Mouse (Mus musculus): Measurements from ENCODE around the gene Pdp2.
A peak's percentile ranks its signal among the peaks of the same experiment; 100 is the strongest.
"Not testable (repeated sequence)": the region's sequence is repeated elsewhere in the genome, so short reads cannot be mapped to it uniquely, and the experiment has no call there.

Pdp2 gene

DNA sequence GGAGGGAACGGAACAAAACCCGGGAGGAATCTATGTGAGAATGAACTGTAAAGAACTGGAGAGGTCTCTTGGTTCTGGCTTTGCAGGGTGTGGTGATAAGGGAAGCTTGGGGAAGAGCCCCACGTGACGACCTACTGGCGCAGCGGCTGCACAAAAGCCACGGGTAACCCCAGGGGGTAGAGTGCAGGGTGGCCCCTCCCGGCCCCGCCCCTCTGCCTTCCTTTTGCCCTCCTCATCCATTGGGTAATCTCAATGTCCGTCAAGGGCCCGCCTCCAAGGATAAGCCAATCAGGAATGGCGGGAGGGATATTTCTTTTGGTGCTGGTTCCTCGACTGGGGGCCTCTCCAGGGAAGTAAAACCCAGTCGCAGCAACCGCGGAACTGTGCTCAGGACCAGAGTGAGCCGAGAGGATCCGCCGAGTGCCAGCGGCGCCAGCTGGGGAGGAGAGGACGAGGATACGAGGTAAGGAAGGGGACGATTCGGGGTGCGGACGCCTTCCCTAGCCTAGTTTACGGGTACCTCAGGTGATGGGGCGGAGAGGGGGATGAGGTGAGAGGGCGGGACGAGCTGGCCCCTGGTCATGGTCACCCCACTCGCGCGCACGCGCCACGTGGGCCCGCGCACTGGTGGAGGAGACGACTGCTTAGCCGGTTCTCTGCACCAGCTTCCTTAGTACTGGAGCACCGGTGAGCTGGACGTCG lies at the start of gene Pdp2:
Gene Pdp2 (plus strand): TSS at position 319 of the 702 bp plus-strand sequence.
- peak; percentile 86 to 89 for DNase-seq (ENCODE audit: low spot score in 2 of 2)

DNA sequence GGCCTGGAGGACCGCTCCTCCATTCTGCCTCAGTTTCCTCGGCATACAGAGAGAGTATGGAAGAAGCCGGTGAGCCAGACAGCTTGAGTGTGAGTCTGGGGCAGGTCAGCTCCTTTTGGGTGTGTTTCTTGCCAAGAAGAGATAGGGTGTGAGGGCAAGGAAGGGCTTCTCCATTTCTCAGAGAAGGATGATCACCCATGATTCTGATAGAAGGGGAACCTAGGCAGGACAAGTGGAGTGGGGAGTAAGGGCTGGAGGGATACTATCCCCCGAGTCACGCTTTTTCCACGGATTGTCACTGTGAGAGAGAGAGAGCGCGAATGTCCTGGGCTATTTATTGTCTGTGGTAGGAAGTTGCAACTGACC lies 49.8 kb upstream of the Pdp2 start:
- DNase-seq (ENCODE audit: low spot score in 2 of 2), result no peak

DNA sequence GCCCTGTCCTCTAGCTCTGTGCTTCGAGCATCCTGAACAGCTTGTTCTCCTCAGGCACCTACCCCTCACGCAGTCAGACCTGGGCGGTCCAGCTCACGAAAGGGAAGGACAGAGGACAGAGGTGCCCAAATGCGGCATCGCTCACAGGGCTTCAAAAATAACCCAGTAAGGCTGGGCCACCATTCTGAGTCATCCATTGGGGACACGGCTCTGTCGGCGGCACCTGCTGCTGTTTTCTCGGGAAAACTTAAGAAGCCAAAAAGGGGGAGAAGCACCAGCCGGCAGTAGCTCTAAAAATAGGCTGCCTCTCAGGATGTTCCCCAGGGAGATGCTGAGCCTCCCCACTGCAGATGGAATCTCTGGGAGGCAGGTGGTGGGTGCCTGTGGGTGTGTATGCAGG lies 49.1 kb upstream of the Pdp2 start:
- DNase-seq (ENCODE audit: low spot score in 2 of 2), result no peak

DNA sequence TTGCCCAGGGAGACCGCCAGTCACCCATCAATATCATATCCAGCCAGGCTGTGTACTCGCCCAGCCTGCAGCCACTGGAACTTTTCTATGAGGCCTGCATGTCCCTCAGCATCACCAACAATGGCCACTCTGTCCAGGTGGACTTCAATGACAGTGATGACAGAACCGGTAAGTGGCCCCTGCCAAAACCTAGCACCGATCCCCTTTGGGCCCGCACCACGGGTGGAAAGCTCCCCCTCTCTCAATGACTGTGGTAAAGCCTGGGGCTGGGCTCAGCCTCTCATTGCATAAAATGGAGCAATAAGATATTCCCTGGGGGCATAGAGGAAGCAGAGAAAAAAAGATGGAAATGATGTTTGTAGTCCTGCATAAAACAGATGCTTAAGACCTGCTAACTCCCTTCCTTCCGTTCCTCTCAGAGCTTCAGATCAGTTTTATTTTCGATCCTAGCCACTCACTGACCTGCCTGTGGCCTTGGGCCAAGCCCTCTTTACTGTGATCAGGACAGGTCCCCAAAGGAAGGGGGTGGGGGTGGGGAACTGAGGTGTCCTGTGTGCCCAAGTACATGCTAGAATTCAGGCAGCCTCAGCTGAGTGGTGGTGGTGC lies 47.7 kb upstream of the Pdp2 start:
- DNase-seq (ENCODE audit: low spot score in 2 of 2), result no peak

DNA sequence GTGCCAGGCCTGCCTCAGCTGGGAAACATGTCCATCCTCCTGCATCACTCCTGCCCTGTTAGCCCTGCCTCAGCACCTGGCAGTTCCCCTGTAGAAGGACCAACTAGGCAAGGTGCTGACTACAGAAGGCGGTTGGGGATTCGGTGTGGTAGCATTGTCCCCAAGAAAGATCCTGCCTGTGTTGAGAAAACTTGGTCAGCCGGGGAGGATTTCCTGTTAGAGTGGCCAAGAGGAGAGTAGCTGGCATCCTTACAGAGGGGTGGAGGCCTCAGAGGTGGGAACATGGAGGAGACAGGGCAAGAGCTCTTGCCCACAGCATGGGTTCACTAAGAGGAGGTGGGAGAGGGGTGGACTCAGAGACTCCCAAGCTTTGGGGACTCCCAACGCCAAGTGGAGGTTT lies 36.1 kb upstream of the Pdp2 start:
- no peak for DNase-seq (ENCODE audit: low spot score in 2 of 2)

DNA sequence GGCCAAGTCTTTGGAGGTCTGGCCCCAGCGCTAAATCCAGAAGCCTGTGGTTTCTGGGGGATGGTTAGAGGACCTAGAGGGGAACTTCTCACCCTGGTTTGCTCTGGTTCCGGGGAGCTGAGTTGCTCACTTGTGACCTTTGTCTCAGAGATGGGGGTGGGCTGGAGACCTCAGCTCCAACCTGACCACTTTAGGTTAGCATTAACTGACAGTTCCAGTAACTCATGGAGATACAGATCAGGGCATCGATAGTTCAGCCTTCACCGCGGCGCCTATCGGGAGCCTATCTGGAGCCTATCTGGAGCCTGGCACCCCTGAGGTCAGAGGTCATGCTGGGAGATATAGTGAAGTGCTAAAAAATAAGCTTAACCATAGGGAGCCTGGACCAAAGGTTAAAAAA lies 34.0 kb upstream of the Pdp2 start:
- no peak for DNase-seq (ENCODE audit: low spot score in 2 of 2)

DNA sequence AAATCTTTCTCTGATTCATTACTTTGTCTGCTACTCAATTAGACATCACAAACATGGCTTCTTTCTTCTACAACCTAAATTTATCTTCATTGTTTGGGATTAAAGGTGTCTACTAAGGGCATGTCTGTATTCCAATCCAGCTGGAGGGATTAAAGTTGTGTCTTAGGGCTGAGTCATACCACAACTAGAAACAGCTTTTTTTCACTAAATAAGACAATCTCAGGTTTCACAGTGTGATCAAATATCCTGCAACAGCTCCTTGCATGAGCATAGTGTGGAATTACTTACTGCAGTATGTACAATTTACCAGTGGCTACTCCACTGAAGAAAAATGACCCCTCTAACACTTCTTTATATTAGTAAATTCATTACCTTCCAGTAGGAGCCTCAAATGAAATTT lies 30.5 kb upstream of the Pdp2 start:
- DNase-seq (ENCODE audit: low spot score in 2 of 2), result no peak

DNA sequence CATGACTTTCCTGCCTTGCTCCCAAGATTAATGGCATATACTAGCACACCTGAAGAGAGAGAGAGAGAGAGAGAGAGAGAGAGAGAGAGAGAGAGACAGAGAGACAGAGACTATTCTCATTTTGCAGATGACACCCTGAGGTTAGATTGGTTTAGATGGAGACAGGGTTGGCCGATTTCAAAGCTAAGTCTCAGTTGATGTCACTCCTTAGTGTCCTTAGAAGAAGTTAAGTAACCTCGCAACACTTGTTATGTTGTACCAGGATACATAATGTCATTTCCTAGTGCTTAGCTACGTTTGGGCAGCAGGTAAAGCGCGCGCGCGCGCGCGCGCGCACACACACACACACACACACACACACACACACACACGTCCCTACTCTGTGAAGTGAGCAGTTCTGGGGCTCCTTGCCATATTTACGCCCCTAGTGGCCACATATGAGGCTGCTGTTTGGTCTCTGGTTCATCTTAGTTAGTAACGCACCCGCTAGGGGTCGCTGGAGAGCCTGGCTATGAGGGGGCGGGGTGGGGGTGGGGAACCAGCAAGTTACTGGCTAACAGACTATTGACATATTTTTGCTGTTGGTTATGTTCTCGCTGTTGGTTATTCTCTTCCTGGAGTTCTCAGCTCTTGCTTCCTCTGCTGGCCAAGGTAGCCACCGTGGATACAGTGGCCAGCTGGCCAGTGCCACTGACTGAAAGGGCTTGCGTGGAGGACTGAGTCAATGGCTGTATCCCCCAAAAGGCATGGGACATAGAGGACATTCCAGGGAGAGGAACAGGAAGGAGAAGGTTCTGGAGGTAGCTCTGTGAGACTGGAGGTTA lies 26.4 kb upstream of the Pdp2 start:
- DNase-seq (ENCODE audit: low spot score in 2 of 2), result peak; percentile 82 to 89

DNA sequence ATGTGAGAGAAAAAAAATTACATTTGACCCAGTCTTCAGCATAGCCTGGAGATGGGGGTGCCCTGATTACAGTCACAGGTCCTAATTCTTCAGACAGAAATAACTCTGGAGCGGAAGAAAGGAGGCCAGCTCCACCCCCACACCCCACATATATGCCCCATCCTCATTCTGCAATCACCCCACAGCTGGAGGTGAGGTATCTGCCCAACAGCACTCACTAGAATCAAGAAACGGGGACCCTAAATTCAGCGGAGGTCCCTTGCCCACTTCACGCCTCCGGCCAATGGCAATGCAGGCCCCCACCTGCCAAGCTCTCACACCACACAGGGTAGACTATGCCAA lies 25.8 kb upstream of the Pdp2 start:
- no peak for DNase-seq (ENCODE audit: low spot score in 2 of 2)

DNA sequence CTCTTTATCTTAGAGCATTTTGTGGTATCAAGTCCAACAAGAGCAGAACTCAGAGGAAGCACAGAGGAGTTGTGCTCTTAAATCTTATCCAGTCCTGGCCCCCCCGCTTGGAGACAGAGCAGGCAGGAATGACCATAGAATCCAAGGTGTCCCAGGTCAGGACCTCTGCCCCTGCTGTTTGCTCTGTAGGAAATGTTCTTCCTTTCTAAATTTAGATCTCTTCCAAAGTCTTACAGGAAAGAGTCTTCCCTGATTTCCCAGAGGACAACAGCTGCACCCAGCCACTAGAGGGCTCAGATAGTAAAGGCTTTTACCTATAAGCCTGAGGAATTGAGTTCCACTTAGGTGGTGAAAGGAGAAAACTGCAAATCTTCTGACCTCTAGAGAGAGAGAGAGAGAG lies 21.7 kb upstream of the Pdp2 start:
- DNase-seq (ENCODE audit: low spot score in 2 of 2), result no peak

DNA sequence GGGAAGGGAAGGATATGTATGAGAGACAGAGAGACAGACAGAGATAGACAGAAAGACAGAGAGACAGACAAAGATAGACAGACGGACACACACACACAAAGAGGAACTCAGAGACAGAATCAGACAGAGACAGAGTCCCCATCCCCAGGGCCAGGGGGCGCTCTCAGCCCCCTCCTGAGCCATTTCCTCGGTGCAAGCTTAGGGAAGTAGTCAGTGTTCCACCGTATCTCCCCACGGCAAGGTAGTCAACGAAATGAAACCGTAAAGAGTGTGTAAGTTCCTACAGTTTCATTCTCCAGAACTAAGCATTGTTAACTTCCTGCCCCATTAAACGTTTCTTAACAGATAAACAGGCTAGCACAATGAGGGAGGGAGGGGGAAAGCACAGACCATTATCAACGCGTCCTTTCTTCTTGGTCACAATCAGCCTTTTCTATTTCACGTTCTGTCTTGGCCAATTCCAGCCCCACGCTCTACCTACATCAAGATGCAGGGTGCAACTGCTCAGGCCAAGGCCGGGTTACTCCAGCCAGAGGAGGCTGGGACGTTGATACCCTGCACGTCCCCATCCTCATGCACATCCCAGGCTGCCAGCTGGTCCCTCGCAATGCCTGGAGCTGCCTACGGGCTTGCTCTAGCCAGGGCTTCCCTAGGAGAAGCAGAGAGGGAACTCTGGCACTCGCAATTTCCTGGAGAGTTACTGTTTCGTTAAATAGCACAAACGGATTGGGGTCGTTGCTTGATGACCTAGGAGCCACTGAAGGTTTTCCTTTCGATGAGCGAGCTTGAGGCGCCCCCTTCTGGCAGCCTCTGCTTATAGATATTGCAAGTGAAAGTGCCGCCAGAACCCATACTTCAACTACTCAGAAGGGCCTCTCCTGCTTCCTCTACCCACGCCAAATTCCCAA lies 20.6 kb upstream of the Pdp2 start:
- peak; percentile 69 to 83 for DNase-seq (ENCODE audit: low spot score in 2 of 2)

DNA sequence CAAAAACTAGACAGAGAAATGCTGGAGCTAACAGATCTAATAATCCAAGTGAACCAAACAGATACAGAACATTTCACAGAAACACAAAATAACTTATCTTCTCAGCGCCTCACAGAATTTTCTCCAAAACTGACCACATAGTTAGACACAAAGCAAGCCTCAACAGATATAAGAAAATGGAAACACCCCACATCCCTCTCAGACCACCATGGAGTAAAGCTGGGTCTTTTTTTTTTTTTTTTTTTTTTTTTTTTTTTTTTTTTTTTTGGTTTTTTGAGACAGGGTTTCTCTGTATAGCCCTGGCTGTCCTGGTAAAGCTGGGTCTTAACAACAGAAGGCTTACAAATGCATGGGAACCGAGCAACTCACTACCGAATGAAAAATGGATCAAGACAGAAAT lies 14.4 kb upstream of the Pdp2 start:
- DNase-seq (ENCODE audit: low spot score in 2 of 2), result no peak

DNA sequence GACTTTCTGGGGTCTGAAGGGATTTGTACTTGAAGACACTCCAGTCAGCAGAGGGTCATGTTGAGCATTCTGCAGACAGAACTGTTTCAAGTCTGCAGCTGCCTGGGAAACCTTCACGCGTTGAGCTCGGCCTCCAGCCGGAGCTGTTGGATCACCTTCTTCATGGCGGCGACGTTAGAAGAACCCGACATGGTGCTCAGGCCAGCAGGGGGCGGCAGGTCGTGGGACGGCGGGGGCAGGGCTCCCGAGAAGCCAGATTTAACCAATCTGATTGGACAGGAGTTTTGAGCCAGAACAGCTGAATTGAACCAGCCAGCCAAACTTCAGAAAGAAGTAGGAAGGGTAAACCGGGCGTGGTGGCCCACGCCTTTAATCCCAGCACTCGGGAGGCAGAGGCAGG lies 13.6 kb upstream of the Pdp2 start:
- not testable (repeated sequence) for DNase-seq (ENCODE audit: low spot score in 2 of 2)

DNA sequence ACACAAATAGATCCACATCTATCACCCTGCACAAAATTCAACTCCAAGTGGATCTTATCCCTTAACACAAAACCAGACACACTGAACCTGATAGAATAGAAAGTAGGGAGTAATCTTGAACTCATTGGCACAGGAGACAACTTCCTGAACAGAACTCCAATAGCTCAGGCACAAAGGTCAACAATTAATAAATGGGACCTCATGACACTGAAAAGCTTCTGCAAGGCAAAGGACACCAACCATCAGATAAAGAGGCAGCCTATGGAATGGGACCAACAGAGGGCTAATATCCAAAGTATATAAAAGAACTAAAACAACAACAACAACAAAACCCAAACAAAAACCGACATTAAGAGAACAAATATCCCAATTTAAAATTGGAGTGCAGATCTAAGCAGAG lies 6.7 kb upstream of the Pdp2 start:
- no peak for DNase-seq (ENCODE audit: low spot score in 2 of 2)

DNA sequence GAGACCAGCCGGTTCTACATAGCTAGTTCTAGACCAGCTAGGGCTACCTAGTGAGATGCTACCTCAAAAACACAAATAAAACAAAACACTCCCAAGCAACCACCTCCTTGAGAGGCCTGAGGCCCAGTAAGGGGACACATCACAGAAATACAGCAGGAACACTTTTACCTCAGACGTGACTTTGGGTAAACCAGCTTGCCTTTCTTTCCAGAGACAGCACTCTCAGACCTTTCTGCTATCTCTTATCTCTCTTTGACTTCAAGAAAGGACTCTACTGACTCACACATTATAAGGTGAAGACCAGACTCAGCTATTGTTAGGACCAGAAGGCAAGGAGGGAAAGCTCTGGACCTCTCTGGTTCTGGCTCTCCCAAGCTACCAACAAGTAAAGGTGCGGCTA lies 967 bp upstream of the Pdp2 start:
- no peak for DNase-seq (ENCODE audit: low spot score in 2 of 2)

DNA sequence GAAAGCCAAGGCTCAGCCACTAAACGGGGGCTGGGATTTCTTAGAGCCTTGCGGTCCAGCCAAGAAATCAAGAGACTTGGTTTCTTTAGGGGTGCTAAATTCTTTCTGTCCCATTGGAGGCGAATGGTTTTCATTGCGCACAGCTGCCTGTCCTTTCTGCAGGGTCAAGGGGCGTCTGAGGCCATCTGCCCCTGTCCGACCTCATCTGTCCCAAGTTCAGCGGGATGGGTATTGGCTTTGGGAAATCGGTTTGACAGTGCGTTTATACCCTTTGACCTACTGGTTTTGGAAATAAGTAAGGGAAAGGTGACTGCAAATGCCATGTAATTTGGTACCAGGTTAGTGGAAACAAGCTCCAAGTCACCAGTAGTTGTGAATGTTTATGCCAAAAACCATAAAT lies 605 bp downstream of the Pdp2 start:
- no peak for DNase-seq (ENCODE audit: low spot score in 2 of 2)

DNA sequence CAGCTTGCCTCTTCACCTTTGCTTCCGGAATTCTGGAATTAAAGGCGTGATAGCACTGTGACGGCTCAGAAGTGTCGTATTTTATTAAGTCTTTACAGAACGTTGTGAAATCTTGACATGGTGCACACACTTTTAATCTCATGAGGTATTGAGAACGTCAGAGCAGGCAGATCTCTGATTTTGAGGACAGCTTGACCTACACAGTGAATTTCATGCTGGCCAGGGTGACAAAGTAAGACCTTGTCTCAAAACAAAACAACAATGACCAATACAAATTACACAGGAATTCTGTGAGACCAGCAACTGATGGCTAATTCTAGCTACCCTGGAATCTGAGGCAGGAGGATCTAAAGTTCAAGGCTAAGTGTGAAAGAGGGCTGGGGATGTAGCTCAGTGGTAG lies 1.3 kb downstream of the Pdp2 start:
- no peak for DNase-seq (ENCODE audit: low spot score in 2 of 2)

DNA sequence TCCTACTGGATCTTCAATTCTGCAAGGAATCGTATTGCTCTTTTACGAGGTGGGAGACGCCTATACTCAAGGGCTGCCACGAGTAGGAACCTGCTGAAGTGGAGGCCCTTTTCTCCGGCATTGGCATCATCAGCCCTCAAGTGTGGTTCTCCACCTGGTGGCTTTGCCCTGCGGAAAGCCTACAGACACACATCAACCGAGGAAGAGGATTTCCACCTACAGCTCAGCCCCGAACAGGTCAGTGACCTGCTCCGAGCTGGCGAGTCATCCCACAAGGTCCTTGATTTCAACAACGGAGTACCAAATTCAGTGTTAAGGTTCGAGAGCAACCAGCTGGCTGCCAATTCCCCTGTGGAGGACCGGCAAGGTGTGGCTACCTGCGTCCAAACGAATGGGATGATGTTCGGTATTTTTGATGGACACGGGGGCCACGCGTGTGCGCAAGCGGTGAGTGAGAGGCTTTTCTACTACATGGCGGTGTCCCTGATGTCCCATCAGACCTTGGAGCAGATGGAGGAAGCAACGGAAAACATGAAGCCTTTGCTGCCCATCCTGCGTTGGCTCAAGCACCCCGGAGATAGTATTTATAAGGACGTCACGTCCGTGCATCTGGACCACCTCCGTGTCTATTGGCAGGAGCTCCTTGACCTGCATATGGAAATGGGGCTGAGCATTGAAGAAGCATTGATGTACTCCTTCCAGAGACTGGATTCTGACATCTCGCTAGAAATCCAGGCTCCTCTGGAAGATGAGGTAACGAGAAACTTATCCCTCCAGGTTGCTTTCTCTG lies 2.5 kb downstream of the Pdp2 start:
- no peak for DNase-seq (ENCODE audit: low spot score in 2 of 2)

DNA sequence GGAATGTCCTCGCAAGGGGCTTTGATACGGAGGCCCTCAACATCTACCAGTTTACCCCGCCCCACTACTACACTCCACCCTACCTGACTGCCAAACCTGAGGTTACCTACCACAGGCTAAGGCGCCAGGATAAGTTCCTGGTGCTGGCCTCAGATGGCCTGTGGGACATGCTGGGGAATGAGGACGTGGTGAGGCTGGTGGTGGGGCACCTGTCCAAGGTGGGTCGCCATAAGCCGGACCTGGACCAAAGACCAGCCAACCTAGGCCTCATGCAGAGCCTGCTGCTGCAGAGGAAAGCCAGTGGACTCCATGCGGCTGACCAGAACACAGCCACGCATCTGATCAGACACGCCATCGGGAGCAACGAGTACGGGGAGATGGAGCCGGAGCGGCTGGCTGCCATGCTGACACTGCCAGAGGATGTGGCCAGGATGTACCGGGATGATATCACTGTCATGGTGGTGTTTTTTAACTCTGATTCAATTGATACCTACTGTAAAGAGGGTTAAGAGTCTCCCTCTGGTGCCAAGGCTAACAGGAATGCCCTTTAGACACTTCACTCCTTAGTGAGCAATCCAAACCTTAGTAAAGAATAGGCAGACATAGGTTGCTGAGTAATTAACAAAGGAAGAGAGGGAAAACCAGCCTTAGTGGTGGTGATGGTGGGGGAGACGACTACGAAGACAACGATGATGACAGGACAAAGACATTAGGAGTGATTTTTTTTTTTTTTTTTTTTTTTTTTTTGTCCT lies 3.5 kb downstream of the Pdp2 start:
- no peak for DNase-seq (ENCODE audit: low spot score in 2 of 2)

DNA sequence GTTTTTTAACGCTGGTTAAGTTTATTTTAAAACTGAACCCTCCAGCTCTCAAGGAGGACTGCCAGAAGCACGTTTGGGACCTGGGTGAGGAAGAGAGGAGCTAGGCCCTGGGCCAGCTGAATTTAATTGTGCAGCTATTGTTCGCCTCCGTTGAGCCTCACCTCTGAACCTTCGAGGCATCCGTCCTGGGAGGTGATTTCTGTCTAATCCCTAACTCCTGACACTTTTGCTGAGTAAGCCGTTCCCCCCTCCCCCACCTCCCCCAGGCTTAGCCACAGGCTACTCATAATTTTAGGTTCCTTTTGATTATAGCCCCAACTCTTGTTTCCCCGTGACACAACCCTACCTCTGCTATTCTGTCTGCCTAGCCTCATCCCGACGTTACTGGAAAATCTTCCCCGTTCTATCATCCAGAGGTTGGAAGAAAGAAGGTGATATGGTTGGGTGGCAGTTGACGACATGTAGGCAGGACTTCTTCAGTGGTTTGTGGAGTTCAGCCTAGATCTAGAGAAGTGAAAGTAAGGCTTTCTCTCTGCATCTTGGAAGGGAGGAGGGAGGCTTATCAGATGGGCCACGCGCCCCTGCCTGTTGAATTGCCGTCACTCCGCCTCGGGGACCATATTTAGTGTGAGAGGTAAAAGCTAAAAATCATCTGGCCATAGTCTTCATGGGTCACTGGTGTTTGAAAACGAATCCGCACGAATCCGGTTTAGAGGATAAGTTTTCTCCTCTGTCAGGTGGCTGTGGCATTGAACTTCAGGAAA lies 4.7 kb downstream of the Pdp2 start:
- DNase-seq (ENCODE audit: low spot score in 2 of 2), result no peak

Data from natural killer cell, adult 2 months (primary cell).